Mouse (Mus musculus): ENCODE data around the gene Stom.

DNA sequence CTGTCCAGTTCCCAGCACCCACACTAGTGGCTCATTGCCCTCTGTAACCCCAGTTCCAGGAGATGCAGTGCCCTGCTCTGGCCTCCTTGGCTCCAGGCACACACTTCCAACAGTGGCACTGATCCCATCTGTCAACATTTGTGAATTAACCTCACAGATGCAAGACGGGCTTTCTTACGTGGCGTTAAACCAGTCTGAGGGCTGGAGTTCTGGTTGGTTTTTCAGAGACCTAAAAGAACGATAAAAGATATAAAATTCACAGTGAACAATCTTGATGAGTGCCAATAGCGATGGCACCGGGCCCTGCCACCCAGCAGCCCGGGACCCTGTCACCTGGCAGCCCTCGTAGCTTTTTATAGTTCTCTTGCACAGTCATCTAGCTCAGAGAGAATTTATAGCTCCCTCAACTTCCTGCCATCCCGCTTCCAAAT lies 48.7 kb upstream of the Stom start:
- TF ChIP-seq CTCF (IDR thresholded peaks at IDR 0.05; ENCODE audit: control insufficient read depth, insufficient read depth, insufficient read length) (no peak), MYOG (IDR thresholded peaks at IDR 0.05; ENCODE audit: control insufficient read depth, extremely low read depth, insufficient read length) (no peak), FOSL1 (IDR thresholded peaks at IDR 0.05; ENCODE audit: insufficient read depth, low read length, poor library complexity, severe bottlenecking) (no peak), MAX (IDR thresholded peaks at IDR 0.05) (no peak), CEBPB (IDR thresholded peaks at IDR 0.05; ENCODE audit: low read depth) (no peak), MYOD1 (IDR thresholded peaks at IDR 0.05; ENCODE audit: control insufficient read depth, insufficient read length, low read depth) (no peak), USF1 (IDR thresholded peaks at IDR 0.05; ENCODE audit: low read depth) (no peak)
